Mouse (Mus musculus) CH12.LX (cell line): ENCODE measurements at regions not wholly inside any gene's neighbourhood (a gene's known extent, or its start where the extent isn't known, plus 50 kb on each side); places are given as distances from the start of the nearest gene placed in this dataset.

Experiments
- CTCF ChIP-seq, 2 experiments: IDR thresholded peaks in 1 of 2; conservative IDR thresholded peaks in 1 of 2; 2 replicates each; pipeline ENCODE4 v1.5.1; 2011 to 2012; ENCODE audit warnings: low read depth in 2 of 2, low read length in 2 of 2, improper control_type of control experiment in 1 of 2, inconsistent platforms in 1 of 2, mild to moderate bottlenecking in 1 of 2, moderate library complexity in 1 of 2
- ZMIZ1 ChIP-seq: IDR thresholded peaks from 2 replicates; pipeline ENCODE4 v1.6.1; 2012; ENCODE audit warnings: low read depth, mild to moderate bottlenecking, inconsistent platforms, low read length, improper control_type of control experiment

DNA sequence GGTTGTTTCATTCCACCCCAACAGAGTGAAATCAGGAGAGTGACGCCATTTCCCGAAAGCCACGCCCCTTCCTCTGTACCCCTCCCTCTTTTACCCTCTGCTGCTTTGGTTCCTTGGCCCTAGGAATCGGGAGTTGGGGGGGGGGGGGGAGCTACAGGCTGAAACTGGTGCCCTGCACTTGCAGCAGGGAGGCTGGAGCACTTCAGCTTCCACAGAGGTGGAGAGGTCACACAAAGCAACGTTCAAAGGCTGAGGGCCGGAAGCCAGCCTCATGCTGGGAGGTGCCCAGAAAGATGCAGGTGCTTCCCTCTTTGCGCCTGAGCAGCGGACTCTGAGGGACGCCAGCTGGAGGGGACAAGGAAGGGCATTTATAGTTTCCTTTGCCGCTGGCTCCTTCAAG is 69.1 kb upstream of the Rapgef5 start:
- no peak for TF ChIP-seq CTCF (conservative IDR thresholded peaks at IDR 0.05 in 1 of 2, IDR thresholded peaks at IDR 0.05 in 1 of 2; ENCODE audit: low read depth in 2 of 2, low read length in 2 of 2)
- no peak for TF ChIP-seq ZMIZ1
